In the genomic region with DNA sequence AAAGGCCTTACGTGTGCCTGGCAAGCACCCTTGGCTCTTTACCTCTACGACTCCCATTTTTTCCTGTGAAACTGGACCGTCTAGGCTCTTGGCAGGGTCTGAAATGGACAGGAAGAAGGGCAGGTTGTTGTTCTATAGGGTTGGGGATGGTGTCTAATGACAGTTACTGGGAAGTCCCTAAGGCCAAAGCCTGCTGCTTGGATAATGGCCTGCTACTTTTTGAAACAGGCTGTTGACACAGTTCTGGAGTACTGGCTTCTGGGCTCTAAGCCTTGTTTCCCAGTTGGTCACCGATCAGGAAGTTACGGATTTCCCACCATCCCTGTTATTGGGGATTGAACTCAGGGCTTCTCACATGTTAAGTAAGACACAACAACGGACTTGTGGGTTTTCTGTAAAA, we compare ENCODE assay signal across 9 mouse cellular contexts. TPM values are rescaled to one million over a fixed set of nuclear protein-coding genes. Genes with fewer than 3 reads are reported as not detected.
DNase-seq lines count a peak whose midpoint lies in the region; ATAC-seq and TF ChIP-seq lines count a peak whose summit lies in the region.
"Had no signal": no experiment of that assay in that cellular context is flagged by ENCODE, and none has a peak within 500 bp of the region (broad histone marks: within the 10 kb centered on the region; RNA-seq: fewer than 3 reads in every experiment).

No protein-coding gene starts in this region.

- no peak for DNase-seq in heart, postnatal 4 days
- no peak for DNase-seq in ovary, postnatal 10 days (ENCODE audit: low spot score)
- DNase-seq in spleen, adult 18-20 months: no peak
- no peak for DNase-seq in urinary bladder, postnatal 4 days (ENCODE audit: low spot score in 2 of 2)

- peak overlapping the region; percentile 22; the same call in 1 of the 2 replicates for H3K27ac ChIP-seq in heart, embryonic 15.5 days
- H3K27ac ChIP-seq in bone marrow macrophage, adult 2 months (ENCODE audit: insufficient read depth, low read depth, low read length): peak overlapping the region; percentile 98
- no peak overlapping the region for H3K27ac ChIP-seq in hindbrain, embryonic 15.5 days (replicated peaks)
- H3K27ac ChIP-seq in midbrain, embryonic 13.5 days: no peak overlapping the region

- no peaks in the 10 kb centered on the region for H3K36me3 ChIP-seq in heart, embryonic 15.5 days
- H3K36me3 ChIP-seq in hindbrain, embryonic 15.5 days: no peaks in the 10 kb centered on the region
- no peaks in the 10 kb centered on the region for H3K36me3 ChIP-seq in midbrain, embryonic 13.5 days

- H3K4me2 ChIP-seq in heart, embryonic 15.5 days: peak overlapping the region; percentile 77
- peak overlapping the region; percentile 75 for H3K4me2 ChIP-seq in hindbrain, embryonic 15.5 days
- H3K4me2 ChIP-seq in midbrain, embryonic 13.5 days (replicated peaks): peak overlapping the region; percentile 92; the same call in 1 of the 2 replicates

- no peaks in the 10 kb centered on the region for H3K9me3 ChIP-seq in heart, embryonic 15.5 days (replicated peaks)
- no peaks in the 10 kb centered on the region for H3K9me3 ChIP-seq in hindbrain, embryonic 15.5 days
- H3K9me3 ChIP-seq in midbrain, embryonic 13.5 days: no peaks in the 10 kb centered on the region

- no peak for TF ChIP-seq POLR2A in bone marrow macrophage, adult 2 months (IDR thresholded peaks at IDR 0.05; ENCODE audit: borderline replicate concordance, low read depth, low read length)

- no peak overlapping the region for H3K9ac ChIP-seq in heart, embryonic 15.5 days
- no peak overlapping the region for H3K9ac ChIP-seq in hindbrain, embryonic 15.5 days
- no peak overlapping the region for H3K9ac ChIP-seq in midbrain, embryonic 13.5 days (replicated peaks)

- 84% methylated on average over 6 of the region's 6 CpGs for WGBS in heart, embryonic 15.5 days
- WGBS in hindbrain, embryonic 15.5 days: 87% methylated on average over 6 of the region's 6 CpGs
- 92% methylated on average over 6 of the region's 6 CpGs for WGBS in midbrain, embryonic 13.5 days

- no peak for ATAC-seq in heart, embryonic 15.5 days (replicated peaks; ENCODE audit: insufficient number of reproducible peaks, insufficient read depth, low FRiP score, low read depth)
- no peak for ATAC-seq in hindbrain, embryonic 15.5 days (ENCODE audit: low FRiP score, low read depth)
- ATAC-seq in midbrain, embryonic 13.5 days: no peak
- ATAC-seq: CD4-positive, CD25-positive, alpha-beta regulatory T cell, adult 4 months had no signal

- no peaks in the 10 kb centered on the region for H3K27me3 ChIP-seq in heart, embryonic 15.5 days
- H3K27me3 ChIP-seq in hindbrain, embryonic 15.5 days: no peaks in the 10 kb centered on the region
- no peaks in the 10 kb centered on the region for H3K27me3 ChIP-seq in midbrain, embryonic 13.5 days

- H3K4me3 ChIP-seq in heart, embryonic 15.5 days: peak overlapping the region; percentile 15; the same call in 1 of the 2 replicates
- H3K4me3 ChIP-seq in bone marrow macrophage, adult 2 months (ENCODE audit: insufficient read depth, low read length): peak overlapping the region; percentile 96
- peak overlapping the region; percentile 9; the same call in 1 of the 2 replicates for H3K4me3 ChIP-seq in hindbrain, embryonic 15.5 days
- no peak overlapping the region for H3K4me3 ChIP-seq in midbrain, embryonic 13.5 days (replicated peaks)

- H3K4me1 ChIP-seq in heart, embryonic 15.5 days (replicated peaks): peaks cover 76% of the 10 kb centered on the region
- peaks cover 30% of the 10 kb centered on the region for H3K4me1 ChIP-seq in bone marrow macrophage, adult 2 months (ENCODE audit: control insufficient read depth, insufficient read depth, low read length)
- peaks cover 70% of the 10 kb centered on the region for H3K4me1 ChIP-seq in hindbrain, embryonic 15.5 days (replicated peaks)
- peaks cover 77% of the 10 kb centered on the region for H3K4me1 ChIP-seq in midbrain, embryonic 13.5 days (replicated peaks)

- TF ChIP-seq CTCF in bone marrow macrophage, adult 2 months (IDR thresholded peaks at IDR 0.05; ENCODE audit: low read depth, low read length): no peak

RNA-seq across cellular contexts. Expression of gene Psap, which starts 2.9 kb away (rescaled TPM):
- polyA plus RNA-seq in heart, embryonic 15.5 days (2015; fragmentation: Nextera tagmentation; extraction: Ambion mirVana): 118 and 142 TPM in 2 replicates
- 100 to 1,000 TPM; 554 to 566 TPM for total RNA-seq in heart, postnatal 4 days (2021)
- 4,392 and 4,568 TPM in 2 replicates for polyA plus RNA-seq in bone marrow macrophage, adult 2 months (2012; ENCODE audit: insufficient read depth, insufficient read length, missing spikeins)
- 194 and 203 TPM in 2 replicates for polyA plus RNA-seq in hindbrain, embryonic 15.5 days (2015; fragmentation: Nextera tagmentation; extraction: Ambion mirVana)
- 126 and 154 TPM in 2 replicates for polyA plus RNA-seq in midbrain, embryonic 13.5 days (2015; fragmentation: Nextera tagmentation; extraction: Ambion mirVana)

Comparison
In these comparisons a context has a peak if more than half of its experiments do, and no peak if none do; other contexts are left out.
1. H3K27ac ChIP-seq: peak in heart, embryonic 15.5 days (single experiment) and bone marrow macrophage, adult 2 months (single experiment); none in hindbrain, embryonic 15.5 days (single experiment) and midbrain, embryonic 13.5 days (single experiment).
2. RNA of gene Psap, which starts 2.9 kb away (polyA plus RNA-seq): 4,392 to 4,568 TPM in bone marrow macrophage, adult 2 months; 194 to 203 TPM in hindbrain, embryonic 15.5 days, 126 to 154 TPM in midbrain, embryonic 13.5 days and 118 to 142 TPM in heart, embryonic 15.5 days; every median in the first group is over 10 times any median in the second.
3. Peak in every context shown above with its lines, with median percentiles within 50 percentile points of each other: H3K4me2 ChIP-seq.